31 mouse cellular contexts compared by ENCODE assay signal in genomic region chr12:69331187-69331586, GRCm38 (mm10). TPM values are rescaled to one million over a fixed set of nuclear protein-coding genes. Genes with fewer than 3 reads are reported as not detected.
DNase-seq lines count a peak whose midpoint lies in the region; ATAC-seq and TF ChIP-seq lines count a peak whose summit lies in the region.
"Had no signal": no experiment of that assay in that cellular context is flagged by ENCODE, and none has a peak within 500 bp of the region (broad histone marks: within the 10 kb centered on the region; RNA-seq: fewer than 3 reads in every experiment).

No protein-coding gene starts in this region.

- no peak overlapping the region for H3K27ac ChIP-seq in lung, postnatal 0 days (ENCODE audit: low read length)
- H3K27ac ChIP-seq in macrophage: peak overlapping the region; percentile 58
- H3K27ac ChIP-seq in intestine, embryonic 15.5 days: no peak overlapping the region
- no peak overlapping the region for H3K27ac ChIP-seq in kidney, embryonic 16.5 days (ENCODE audit: low read length)
- H3K27ac ChIP-seq: embryonic facial prominence, embryonic 12.5 days; forebrain, embryonic 10.5 days; hindbrain, embryonic 13.5 days; limb, embryonic 13.5 days; liver, embryonic 14.5 days; lung, embryonic 15.5 days; midbrain, embryonic 13.5 days had no signal

- H3K36me3 ChIP-seq in lung, postnatal 0 days (ENCODE audit: insufficient read depth, low read length): peaks cover 15% of the 10 kb centered on the region; the same call in 1 of the 2 replicates
- peaks cover 33% of the 10 kb centered on the region; the same call in 1 of the 2 replicates for H3K36me3 ChIP-seq in macrophage (ENCODE audit: inconsistent target)
- H3K36me3 ChIP-seq in intestine, embryonic 15.5 days: peaks cover 5% of the 10 kb centered on the region
- H3K36me3 ChIP-seq in kidney, embryonic 16.5 days (ENCODE audit: insufficient read depth, low read length): peaks cover 50% of the 10 kb centered on the region

- H3K4me1 ChIP-seq in lung, postnatal 0 days (ENCODE audit: insufficient read depth, low read depth, low read length): no peaks in the 10 kb centered on the region
- no peaks in the 10 kb centered on the region for H3K4me1 ChIP-seq in intestine, embryonic 15.5 days (replicated peaks)
- H3K4me1 ChIP-seq in kidney, embryonic 16.5 days (ENCODE audit: insufficient read depth, low read length): no peaks in the 10 kb centered on the region
- H3K4me1 ChIP-seq: embryonic facial prominence, embryonic 12.5 days; forebrain, embryonic 10.5 days; heart, embryonic 12.5 days; hindbrain, embryonic 13.5 days; limb, embryonic 13.5 days; lung, embryonic 15.5 days; midbrain, embryonic 13.5 days had no signal

- peak; percentile 68 for TF ChIP-seq EP300 in lung, postnatal 0 days (IDR thresholded peaks at IDR 0.05)

- DNase-seq in lung, postnatal 0 days (ENCODE audit: low spot score): peak; percentile 88
- DNase-seq in lung, postnatal 14 days: no peak
- DNase-seq in gastrocnemius, postnatal 10 days: no peak
- DNase-seq: adrenal gland, postnatal 25 days; cerebellum, adult 8-10 months; cerebellum, postnatal 25 days; embryo, embryonic 11 days; heart, postnatal 4 days; kidney, adult 9 months; kidney, postnatal 14 days; right cerebral cortex, adult 18-20 months; spleen, adult 18-20 months; thymus, postnatal 14 days had no signal

- no peak overlapping the region for H3K4me2 ChIP-seq in lung, postnatal 0 days (replicated peaks; ENCODE audit: low read depth, low read length)
- no peak overlapping the region for H3K4me2 ChIP-seq in intestine, embryonic 15.5 days (replicated peaks)
- no peak overlapping the region for H3K4me2 ChIP-seq in kidney, embryonic 16.5 days (replicated peaks; ENCODE audit: low read depth, low read length)
- H3K4me2 ChIP-seq: embryonic facial prominence, embryonic 12.5 days; heart, embryonic 12.5 days; hindbrain, embryonic 13.5 days; limb, embryonic 13.5 days; lung, embryonic 15.5 days; midbrain, embryonic 13.5 days had no signal

- WGBS in lung, postnatal 0 days: 58% methylated on average over 3 of the region's 3 CpGs
- 7% methylated on average over 3 of the region's 3 CpGs for WGBS in macrophage (ENCODE audit: missing documents)
- 92% methylated on average over 3 of the region's 3 CpGs for WGBS in intestine, embryonic 15.5 days
- 94% methylated on average over 3 of the region's 3 CpGs for WGBS in kidney, embryonic 16.5 days

- no peak for TF ChIP-seq CTCF in lung, postnatal 0 days (IDR thresholded peaks at IDR 0.05)

- ATAC-seq in lung, postnatal 0 days: peak; percentile 90
- peak; percentile 42; the same call in 1 of the 2 replicates for ATAC-seq in common myeloid progenitor, adult 5-6 weeks (replicated peaks; ENCODE audit: low read depth, poor library complexity, severe bottlenecking)
- peak; percentile 69; the same call in 1 of the 2 replicates for ATAC-seq in neutrophil, adult 5-6 weeks (ENCODE audit: extremely low read depth, insufficient number of reproducible peaks, low FRiP score, poor library complexity, severe bottlenecking)
- ATAC-seq in intestine, embryonic 15.5 days: no peak
- ATAC-seq in kidney, embryonic 16.5 days (ENCODE audit: low FRiP score, low TSS enrichment): no peak
- ATAC-seq: CD4-positive, CD25-positive, alpha-beta regulatory T cell, adult 4 months; forebrain, embryonic 16.5 days; intestine, postnatal 0 days; midbrain, embryonic 13.5 days had no signal

- H3K4me3 ChIP-seq in lung, postnatal 0 days (ENCODE audit: low read depth, low read length): no peak overlapping the region
- H3K4me3 ChIP-seq in macrophage (ENCODE audit: inconsistent target): no peak overlapping the region
- H3K4me3 ChIP-seq in intestine, embryonic 15.5 days (replicated peaks): no peak overlapping the region
- H3K4me3 ChIP-seq in kidney, embryonic 16.5 days (ENCODE audit: low read length): no peak overlapping the region
- H3K4me3 ChIP-seq: embryonic facial prominence, embryonic 12.5 days; forebrain, embryonic 10.5 days; heart, embryonic 12.5 days; hindbrain, embryonic 13.5 days; limb, embryonic 13.5 days; lung, embryonic 15.5 days; midbrain, embryonic 13.5 days had no signal

- no peak overlapping the region for H3K9ac ChIP-seq in lung, postnatal 0 days (replicated peaks; ENCODE audit: low read depth)
- H3K9ac ChIP-seq in intestine, embryonic 15.5 days: no peak overlapping the region
- no peak overlapping the region for H3K9ac ChIP-seq in kidney, embryonic 16.5 days (replicated peaks; ENCODE audit: low read length)
- H3K9ac ChIP-seq: embryonic facial prominence, embryonic 12.5 days; heart, embryonic 12.5 days; hindbrain, embryonic 13.5 days; limb, embryonic 13.5 days; liver, embryonic 14.5 days; lung, embryonic 15.5 days; midbrain, embryonic 13.5 days had no signal

- no peaks in the 10 kb centered on the region for H3K9me3 ChIP-seq in lung, postnatal 0 days (ENCODE audit: low read length)
- no peaks in the 10 kb centered on the region for H3K9me3 ChIP-seq in intestine, embryonic 15.5 days
- H3K9me3 ChIP-seq in kidney, embryonic 16.5 days (ENCODE audit: low read length): no peaks in the 10 kb centered on the region
- H3K9me3 ChIP-seq: embryonic facial prominence, embryonic 12.5 days; forebrain, embryonic 10.5 days; heart, embryonic 12.5 days; hindbrain, embryonic 13.5 days; limb, embryonic 13.5 days; lung, embryonic 15.5 days; midbrain, embryonic 13.5 days had no signal

- H3K27me3 ChIP-seq in lung, postnatal 0 days (replicated peaks; ENCODE audit: insufficient read depth, low read length): no peaks in the 10 kb centered on the region
- no peaks in the 10 kb centered on the region for H3K27me3 ChIP-seq in intestine, embryonic 15.5 days (replicated peaks)
- H3K27me3 ChIP-seq in kidney, embryonic 16.5 days (ENCODE audit: insufficient read depth, low read length): no peaks in the 10 kb centered on the region
- H3K27me3 ChIP-seq: embryonic facial prominence, embryonic 12.5 days; heart, embryonic 12.5 days; hindbrain, embryonic 13.5 days; limb, embryonic 13.5 days; lung, embryonic 15.5 days; midbrain, embryonic 13.5 days had no signal

- no peaks in the 10 kb centered on the region; the same call in 1 of the 2 replicates for H3K79me2 ChIP-seq in macrophage (ENCODE audit: inconsistent target)

RNA-seq across cellular contexts. Expression of gene Nemf, which starts 25.8 kb away (rescaled TPM):
- polyA plus RNA-seq in lung, postnatal 0 days (2015; fragmentation: Nextera tagmentation; extraction: Ambion mirVana): 65.5 and 68.5 TPM in 2 replicates
- total RNA-seq in common myeloid progenitor, adult 5-6 weeks (2017): 126 and 136 TPM in 2 replicates
- total RNA-seq in macrophage (2018; cell fraction: chromatin; rRNA removed): 100 to 1,000 TPM; 213 to 440 (median 296) TPM
- 10 to 100 TPM; 15.9 to 30.8 (median 22.9) TPM for total RNA-seq in macrophage (2018; cell fraction: cytosol; rRNA removed)
- 100 to 1,000 TPM in 17 of 26 experiments, 10 to 100 TPM in 9; 57.2 to 215 (median 111) TPM for total RNA-seq in macrophage (2018; cell fraction: nucleus; rRNA removed)
- polyA plus RNA-seq in macrophage (2018): 22.9 to 41.8 TPM (median 30.3 TPM) in 3 replicates
- 159 and 188 TPM in 2 replicates for total RNA-seq in neutrophil, adult 5-6 weeks (2017)
- total RNA-seq in gastrocnemius, postnatal 10 days (2021): 10 to 100 TPM; 21.3 to 23.4 TPM
- polyA plus RNA-seq in intestine, embryonic 15.5 days (2015; fragmentation: Nextera tagmentation; extraction: Ambion mirVana): 71.6 and 71.8 TPM in 2 replicates
- 80.3 and 92.7 TPM in 2 replicates for polyA plus RNA-seq in kidney, embryonic 16.5 days (2015; fragmentation: Nextera tagmentation; extraction: Ambion mirVana)

RNA-seq across cellular contexts. Expression of gene Klhdc2, which starts 34.7 kb away (rescaled TPM):
- 82.1 and 83.9 TPM in 2 replicates for polyA plus RNA-seq in lung, postnatal 0 days (2015; fragmentation: Nextera tagmentation; extraction: Ambion mirVana)
- total RNA-seq in common myeloid progenitor, adult 5-6 weeks (2017): 65.6 and 79.0 TPM in 2 replicates
- total RNA-seq in macrophage (2018; cell fraction: chromatin; rRNA removed): 10 to 100 TPM in 14 of 26 experiments, 1 to 10 TPM in 12; 1.8 to 33.8 (median 12.7) TPM
- total RNA-seq in macrophage (2018; cell fraction: cytosol; rRNA removed): 10 to 100 TPM in 25 of 26 experiments, 1 to 10 TPM in 1; 8.2 to 17.0 (median 14.4) TPM
- total RNA-seq in macrophage (2018; cell fraction: nucleus; rRNA removed): 10 to 100 TPM in 9 of 26 experiments, 1 to 10 TPM in 17; 3.2 to 25.7 (median 7.8) TPM
- polyA plus RNA-seq in macrophage (2018): 14.8 to 18.2 TPM (median 15.3 TPM) in 3 replicates
- total RNA-seq in neutrophil, adult 5-6 weeks (2017): 46.7 and 52.9 TPM in 2 replicates
- 10 to 100 TPM; 76.3 to 87.7 TPM for total RNA-seq in gastrocnemius, postnatal 10 days (2021)
- 107 and 115 TPM in 2 replicates for polyA plus RNA-seq in intestine, embryonic 15.5 days (2015; fragmentation: Nextera tagmentation; extraction: Ambion mirVana)
- polyA plus RNA-seq in kidney, embryonic 16.5 days (2015; fragmentation: Nextera tagmentation; extraction: Ambion mirVana): 139 and 142 TPM in 2 replicates

RNA-seq across cellular contexts. Expression of gene Arf6, which starts 40.8 kb away (rescaled TPM):
- 86.3 and 92.5 TPM in 2 replicates for polyA plus RNA-seq in lung, postnatal 0 days (2015; fragmentation: Nextera tagmentation; extraction: Ambion mirVana)
- 104 and 110 TPM in 2 replicates for total RNA-seq in common myeloid progenitor, adult 5-6 weeks (2017)
- total RNA-seq in macrophage (2018; cell fraction: chromatin; rRNA removed): 10 to 100 TPM; 24.2 to 52.1 (median 39.1) TPM
- 100 to 1,000 TPM; 164 to 272 (median 215) TPM for total RNA-seq in macrophage (2018; cell fraction: cytosol; rRNA removed)
- 100 to 1,000 TPM in 24 of 26 experiments, 10 to 100 TPM in 2; 93.7 to 259 (median 148) TPM for total RNA-seq in macrophage (2018; cell fraction: nucleus; rRNA removed)
- polyA plus RNA-seq in macrophage (2018): 84.8 to 161 TPM (median 114 TPM) in 3 replicates
- total RNA-seq in neutrophil, adult 5-6 weeks (2017): 210 and 221 TPM in 2 replicates
- total RNA-seq in gastrocnemius, postnatal 10 days (2021): 10 to 100 TPM; 42.5 to 52.1 TPM
- 49.5 and 54.9 TPM in 2 replicates for polyA plus RNA-seq in intestine, embryonic 15.5 days (2015; fragmentation: Nextera tagmentation; extraction: Ambion mirVana)
- polyA plus RNA-seq in kidney, embryonic 16.5 days (2015; fragmentation: Nextera tagmentation; extraction: Ambion mirVana): 34.6 and 34.9 TPM in 2 replicates

RNA-seq across cellular contexts. Expression of gene Gm9887, which starts 41.1 kb away (rescaled TPM):
- 2.6 and 3.2 TPM in 2 replicates for polyA plus RNA-seq in lung, postnatal 0 days (2015; fragmentation: Nextera tagmentation; extraction: Ambion mirVana)
- 1.5 TPM in 1 of 2 replicates, not detected in the other for total RNA-seq in common myeloid progenitor, adult 5-6 weeks (2017)
- total RNA-seq in macrophage (2018; cell fraction: chromatin; rRNA removed): 1 to 10 TPM in 6 of 26 experiments, not detected in 20; 1.3 to 3.1 (median 1.9) TPM
- 1 to 10 TPM in 22 of 26 experiments, under 1 TPM in 4; 0.80 to 2.2 (median 1.4) TPM for total RNA-seq in macrophage (2018; cell fraction: cytosol; rRNA removed)
- 1 to 10 TPM in 20 of 26 experiments, not detected in 6; 1.0 to 4.2 (median 2.0) TPM for total RNA-seq in macrophage (2018; cell fraction: nucleus; rRNA removed)
- 0.40 to 0.57 TPM in 2 of 3 replicates, not detected in the other for polyA plus RNA-seq in macrophage (2018)
- 1.8 and 3.6 TPM in 2 replicates for total RNA-seq in neutrophil, adult 5-6 weeks (2017)
- under 1 TPM; 0.45 to 0.54 TPM for total RNA-seq in gastrocnemius, postnatal 10 days (2021)
- 1.7 and 2.0 TPM in 2 replicates for polyA plus RNA-seq in intestine, embryonic 15.5 days (2015; fragmentation: Nextera tagmentation; extraction: Ambion mirVana)
- polyA plus RNA-seq in kidney, embryonic 16.5 days (2015; fragmentation: Nextera tagmentation; extraction: Ambion mirVana): 1.1 and 1.7 TPM in 2 replicates
- total RNA-seq: layer of hippocampus, adult 18-20 months; megakaryocyte-erythroid progenitor cell, adult 5-6 weeks had no signal

Comparison
In these comparisons a context has a peak if more than half of its experiments do, and no peak if none do; other contexts are left out.
1. ATAC-seq: peak in lung, postnatal 0 days (single experiment), common myeloid progenitor, adult 5-6 weeks (single experiment) and neutrophil, adult 5-6 weeks (single experiment); none in intestine, embryonic 15.5 days (single experiment) and kidney, embryonic 16.5 days (single experiment).